Mouse (Mus musculus) spleen, postnatal 4 days (tissue): Measurements from ENCODE around the gene Kcnmb3.
A peak's percentile ranks its signal among the peaks of the same experiment; 100 is the strongest.

Source experiments
- DNase-seq, 2 experiments: peaks; one replicate each; pipeline ENCODE4 v3.0.0; 2022; ENCODE audit warnings: low spot score in 2 of 2

Gene Kcnmb3

DNA sequence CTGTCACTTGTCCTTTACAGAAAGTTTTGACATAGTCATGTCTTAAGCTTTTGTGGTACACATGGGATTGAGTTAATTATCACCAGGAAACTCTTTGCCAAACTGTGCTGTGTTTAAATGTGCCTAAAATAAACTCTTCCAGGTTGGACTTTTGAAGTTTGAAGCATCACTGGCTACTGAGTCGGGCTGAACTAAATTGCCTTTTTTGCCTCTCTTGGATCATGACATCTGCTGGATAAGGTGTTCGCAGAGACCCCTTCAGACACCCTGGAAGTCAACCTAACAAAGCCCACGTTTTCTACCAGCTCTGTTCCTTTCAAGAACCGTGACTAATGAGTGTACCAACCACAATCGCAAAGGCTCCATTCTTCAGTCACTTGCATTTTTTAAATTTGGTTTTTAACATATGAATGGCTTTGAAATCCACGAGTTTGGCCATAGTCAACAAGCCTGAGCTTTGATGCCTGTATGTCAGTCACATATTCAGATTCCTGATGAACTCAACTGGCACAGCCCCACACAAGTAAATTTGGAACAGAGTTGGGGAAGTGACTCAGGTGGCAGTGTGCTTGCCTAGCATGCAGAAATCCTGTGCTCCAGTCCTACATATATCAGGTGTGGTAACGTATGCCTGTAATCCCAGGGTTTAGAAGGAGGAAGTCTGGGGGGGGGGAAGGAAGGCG lies 3.2 kb upstream of the Kcnmb3 start:
- DNase-seq = no peak

DNA sequence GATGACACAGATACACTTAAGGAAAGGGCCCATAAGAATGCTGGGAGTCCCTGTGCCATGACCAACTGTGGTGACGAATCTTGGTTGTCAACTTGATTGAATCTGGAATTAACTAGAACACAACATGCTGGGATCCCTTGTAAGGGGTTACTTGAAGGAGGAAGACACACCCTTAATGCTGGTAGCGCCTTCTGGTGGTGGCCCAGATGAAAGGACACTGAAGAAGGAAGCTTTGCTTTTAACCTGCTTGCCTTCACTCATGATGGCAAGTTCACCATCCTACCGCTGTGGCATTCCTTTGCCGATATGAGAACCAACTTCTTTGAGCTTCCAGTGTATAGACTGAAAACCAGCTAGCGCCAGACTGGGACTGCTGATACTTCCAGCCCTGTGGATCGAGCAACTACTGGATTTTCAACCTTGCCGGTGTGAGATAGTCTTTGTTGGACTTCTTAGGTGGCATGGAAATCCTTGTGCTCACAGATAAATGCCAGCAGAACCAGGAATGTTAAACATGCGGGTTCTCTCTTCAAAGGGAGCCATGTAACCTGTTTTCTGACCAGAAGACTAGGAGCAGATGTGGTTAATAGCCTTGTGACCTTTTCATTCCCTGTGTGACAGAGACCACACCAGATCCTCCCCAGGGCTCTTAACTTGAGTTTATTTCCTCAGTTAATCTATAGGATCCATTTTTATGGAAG lies 2.5 kb upstream of the Kcnmb3 start:
- DNase-seq = no peak

DNA sequence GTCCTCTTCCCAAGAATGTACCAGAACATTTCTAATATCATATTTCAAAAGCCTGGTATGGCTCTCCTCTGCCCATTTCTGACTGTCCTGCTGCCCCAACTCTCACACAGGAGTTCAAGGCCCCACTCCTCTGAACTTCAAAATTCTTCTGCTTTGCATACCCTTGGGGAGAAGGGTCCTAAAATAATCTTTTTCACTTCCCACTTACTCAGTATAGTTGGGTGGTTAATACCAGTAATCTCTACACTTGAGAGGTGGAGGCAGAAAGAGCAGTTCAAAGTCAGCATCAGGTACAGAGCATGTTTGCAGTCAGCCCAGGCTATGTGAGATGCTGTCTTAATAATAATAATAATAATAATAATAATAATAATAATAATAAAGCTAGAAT lies 1.1 kb downstream of the Kcnmb3 start:
- no peak for DNase-seq

DNA sequence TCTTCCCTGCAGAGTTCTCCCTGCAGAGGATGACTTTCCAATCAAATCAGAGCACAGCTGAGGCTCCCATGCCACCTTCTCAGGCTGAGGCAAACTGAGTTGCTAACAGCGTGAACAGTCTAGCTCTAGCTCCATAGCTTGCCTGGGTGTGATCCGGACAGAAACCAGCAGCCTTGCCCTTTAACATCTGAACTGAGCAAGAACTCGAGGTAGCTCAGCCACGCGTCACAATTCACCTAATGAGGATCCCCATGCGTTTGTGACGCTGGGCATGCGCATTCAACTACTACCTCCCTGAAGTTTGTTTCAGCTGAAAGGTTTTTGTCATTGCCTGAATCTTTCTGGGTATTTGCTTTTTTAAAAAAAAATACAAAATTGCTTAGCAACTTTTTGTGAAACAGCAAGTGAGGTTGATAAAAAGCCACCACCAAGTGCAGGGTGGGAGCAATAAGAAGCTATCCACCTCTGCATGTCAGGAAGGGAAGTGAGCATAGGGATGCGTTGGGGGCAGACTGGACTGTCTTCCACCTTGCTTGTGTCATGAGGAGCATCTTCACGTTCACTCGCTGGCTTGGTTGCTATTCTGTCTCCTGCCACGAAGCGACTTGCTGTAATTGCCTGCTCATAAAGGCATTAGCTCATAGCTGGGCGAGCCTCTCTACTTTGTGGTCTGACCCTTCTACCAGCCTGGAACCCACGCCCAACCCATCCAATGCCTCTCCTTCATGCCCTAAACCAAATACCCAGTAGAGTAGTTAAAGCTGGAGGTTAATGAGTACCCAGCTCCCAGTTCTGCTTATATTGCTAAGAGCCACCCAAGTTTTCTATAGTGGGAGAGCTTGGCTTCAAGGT lies 1.7 kb downstream of the Kcnmb3 start:
- DNase-seq = peak in 1 of 2 experiments; percentile 39

DNA sequence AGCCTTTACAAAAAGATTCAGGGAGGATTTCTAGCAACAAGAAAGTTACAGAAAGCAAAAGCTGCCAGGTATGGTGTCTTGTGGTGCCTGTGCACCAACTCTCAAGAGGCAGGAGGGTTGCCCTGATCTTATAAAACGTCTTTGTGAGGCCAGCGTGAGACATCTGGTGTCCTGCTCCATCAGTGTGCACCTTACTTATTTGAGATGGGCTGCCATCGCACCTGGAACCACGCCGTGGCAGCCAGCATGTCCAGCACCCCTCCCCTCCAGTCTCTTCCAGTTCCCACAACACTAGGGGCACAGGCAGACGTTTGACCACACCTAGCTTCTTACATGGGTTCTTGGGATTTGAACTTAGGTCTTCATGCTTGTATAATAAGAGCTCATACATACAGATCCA lies 3.9 kb downstream of the Kcnmb3 start:
- no peak for DNase-seq

DNA sequence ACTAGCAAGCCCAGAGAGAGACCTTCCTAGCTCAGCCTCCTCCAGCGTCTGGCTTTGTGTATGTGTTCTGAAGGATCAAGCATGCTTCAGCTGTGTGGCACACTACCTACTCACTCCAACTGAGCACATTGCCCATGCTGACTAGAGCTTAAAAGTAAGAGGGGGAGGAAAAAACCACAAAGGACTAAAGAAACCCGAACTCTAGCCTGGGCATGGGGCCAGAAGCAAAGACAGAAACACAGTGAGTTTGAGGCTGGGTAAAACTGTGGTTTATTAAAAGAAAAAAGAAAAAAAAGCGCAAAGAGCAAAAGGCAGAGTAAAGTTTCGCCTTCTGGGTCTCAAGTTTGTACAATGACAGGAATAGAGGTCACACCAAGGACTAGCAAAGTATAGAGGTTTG lies 5.5 kb downstream of the Kcnmb3 start:
- no peak for DNase-seq

DNA sequence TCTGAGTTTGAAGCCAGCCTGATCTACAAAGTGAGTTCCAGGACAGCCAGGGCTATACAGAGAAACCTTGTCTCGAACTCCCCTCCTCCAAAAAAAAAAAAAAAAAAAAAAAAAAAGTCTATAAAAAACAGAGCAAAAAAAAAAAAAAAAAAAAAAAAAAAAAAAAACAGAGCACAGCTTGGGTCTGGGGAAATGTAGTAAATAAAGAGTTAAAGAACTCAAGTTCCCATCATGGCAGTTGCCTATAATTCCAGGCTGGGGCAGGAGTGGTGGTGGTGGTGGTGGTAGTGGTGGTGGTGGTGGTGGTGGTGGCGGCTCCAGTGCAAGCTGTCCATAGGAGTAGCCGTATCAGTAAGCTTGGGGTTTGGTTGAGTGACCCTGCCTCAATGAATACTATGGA lies 9.0 kb downstream of the Kcnmb3 start:
- no peak for DNase-seq

DNA sequence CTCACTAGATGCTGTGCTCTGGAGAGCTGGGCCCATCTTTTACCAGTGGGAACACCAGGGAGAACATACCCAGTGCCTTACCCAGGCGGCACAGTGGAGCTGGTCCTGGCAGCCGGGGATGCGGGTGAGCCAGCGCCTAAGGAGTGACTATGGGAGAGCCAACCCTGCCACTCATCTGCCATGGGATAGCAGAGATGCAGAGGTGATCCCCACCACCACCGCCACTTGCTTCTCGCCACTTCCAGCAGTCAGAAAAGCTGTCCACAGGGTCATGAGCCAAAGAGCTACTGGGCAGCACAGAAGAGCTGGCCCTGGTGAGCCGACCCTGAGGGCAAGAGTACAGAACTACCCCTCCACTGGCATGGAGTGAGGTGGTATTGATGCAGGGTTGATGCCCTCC lies 12.1 kb downstream of the Kcnmb3 start:
- DNase-seq = no peak

DNA sequence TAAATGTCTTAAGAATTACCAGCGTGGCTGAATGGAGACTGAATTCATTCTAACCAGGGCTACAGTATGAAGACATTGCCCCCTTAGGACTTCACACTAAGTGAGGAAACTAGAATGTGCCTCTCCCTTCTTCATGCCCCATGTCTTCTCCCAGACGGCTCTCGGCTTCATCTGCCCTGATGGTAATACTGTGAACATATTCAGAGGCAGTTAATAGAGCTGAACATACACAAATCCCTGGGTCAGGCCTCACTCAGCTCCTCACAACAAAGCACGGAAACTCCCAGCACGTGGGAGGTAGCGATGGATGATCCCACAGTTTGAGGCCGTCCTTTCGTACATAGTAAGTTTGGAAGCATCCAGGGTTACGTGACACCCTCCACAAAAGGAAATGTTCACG lies 18.8 kb downstream of the Kcnmb3 start:
- DNase-seq = no peak

DNA sequence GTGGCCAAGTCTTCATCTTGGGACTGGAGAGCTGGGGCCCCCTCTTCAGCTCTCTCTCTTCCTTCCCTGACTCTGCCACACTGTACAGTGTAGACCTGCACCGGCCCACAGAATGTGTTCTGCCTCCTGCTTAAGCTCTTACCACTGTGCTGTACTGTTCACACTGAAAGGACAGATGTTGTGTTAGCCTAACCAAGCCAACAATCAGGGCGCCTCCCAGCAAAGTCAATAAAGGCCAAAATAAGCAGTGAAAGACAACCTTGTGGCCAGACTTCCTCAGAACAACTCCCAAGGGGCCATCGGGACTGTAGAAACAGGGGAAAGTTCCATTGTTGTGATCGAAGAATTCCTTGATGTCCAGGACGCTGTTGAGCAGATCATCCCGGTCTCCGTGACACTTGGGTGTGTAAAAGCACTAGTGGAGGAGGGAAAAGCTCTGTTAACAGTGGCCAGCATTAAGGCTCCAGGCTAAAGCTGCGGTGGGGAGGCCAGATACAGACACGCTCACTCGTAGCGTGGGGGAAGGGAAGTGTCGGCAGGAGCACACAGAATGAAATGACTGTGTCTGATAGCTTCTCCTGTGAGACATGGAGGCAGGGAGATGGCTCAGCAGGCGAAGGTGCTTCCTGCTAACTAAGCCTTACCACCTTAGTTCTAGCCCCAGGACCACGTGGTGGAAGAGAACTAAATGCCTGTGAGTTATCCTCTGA lies 19.7 kb downstream of the Kcnmb3 start:
- no peak for DNase-seq

DNA sequence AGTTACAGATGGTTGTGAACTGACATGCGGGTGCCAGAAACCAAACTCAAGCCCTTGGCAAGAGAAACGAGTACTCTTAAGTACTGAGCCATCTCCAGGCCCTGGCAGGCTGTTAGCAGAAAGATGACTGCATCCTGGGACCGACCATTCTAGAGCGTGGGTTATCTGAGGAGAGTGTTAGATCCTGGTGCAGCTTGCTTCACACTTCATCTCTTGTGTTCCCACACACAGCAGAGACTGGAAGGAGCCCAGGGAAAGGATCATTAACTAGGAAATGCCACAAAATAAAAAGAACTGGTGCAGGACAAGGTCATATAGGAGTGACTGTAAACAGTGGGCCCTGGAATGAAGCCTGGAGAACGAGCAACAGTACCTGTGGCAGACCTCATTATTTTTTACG lies 20.9 kb downstream of the Kcnmb3 start:
- DNase-seq = no peak

DNA sequence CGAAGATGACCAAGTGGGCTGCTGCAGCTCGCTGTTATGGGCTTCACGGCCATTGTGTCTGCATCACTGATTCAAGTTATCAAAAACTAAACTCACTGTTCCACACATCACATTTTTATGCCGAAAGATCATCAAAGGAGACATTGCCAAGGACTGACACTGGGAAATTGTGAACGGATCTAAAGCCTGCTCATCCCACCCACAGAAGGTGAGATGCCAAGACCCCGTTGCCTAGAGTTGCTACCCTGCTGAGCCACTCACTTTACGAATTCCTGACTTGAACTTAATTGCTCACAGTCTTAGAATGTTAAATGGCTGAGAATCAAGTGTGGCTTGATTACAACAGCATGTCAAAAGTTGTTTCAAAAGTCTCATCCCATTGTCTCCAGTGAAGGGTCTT lies 21.6 kb downstream of the Kcnmb3 start:
- no peak for DNase-seq

DNA sequence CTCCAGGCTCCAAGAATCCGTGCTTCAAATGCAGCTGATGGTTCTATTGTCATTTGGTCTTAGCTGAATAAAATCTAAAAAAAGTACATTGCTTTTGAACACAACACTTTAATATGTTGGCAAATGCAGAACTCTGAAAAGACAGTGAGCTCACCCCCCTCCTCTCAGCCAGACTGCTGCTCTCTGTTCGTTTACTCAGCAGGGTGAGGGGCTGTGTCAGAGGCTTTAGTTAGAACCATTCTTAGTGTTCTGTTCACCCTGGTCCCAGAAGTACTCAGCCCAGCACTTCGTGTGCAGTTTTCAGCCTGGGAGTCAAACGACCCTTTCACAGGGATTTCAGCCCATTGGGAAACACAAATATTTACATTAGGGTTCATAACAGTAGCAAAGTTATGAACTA lies 23.6 kb downstream of the Kcnmb3 start:
- no peak for DNase-seq

DNA sequence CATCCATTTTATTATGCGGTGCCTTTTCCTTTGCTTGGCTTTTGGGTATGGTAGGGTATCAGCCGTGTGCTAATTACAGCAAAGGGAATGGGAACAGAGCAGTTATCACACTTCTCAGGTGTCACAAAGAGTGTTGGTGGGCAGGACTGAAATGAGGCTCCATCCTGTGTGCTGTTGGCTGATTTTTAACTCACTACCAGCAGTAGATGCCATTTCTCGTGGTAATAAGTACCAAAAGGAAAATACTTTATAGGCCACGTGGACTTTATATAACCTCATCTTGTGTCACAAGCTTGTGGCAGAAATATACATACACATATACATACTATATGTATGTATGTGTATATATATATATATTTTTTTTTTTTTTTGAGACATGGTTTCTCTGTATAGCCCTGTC lies 24.7 kb downstream of the Kcnmb3 start:
- no peak for DNase-seq

DNA sequence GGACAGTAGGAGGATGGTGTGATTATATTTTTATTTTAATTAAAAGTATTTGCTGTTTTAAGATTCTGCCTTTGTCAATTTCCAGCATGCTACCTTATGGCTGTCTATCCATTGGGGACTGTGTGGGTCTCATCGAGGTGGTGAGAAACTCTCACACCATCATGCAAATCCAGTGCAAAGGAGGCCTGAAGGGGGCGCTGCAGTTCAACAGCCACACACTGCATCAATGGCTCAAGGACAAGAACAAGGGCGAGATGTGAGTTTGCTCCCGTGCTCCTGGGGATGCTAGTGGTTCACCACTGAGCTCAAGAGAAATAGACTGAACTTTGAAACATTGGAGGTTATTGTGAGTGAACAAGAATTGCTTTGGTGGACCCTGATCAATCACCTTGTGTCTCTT lies 32.3 kb downstream of the Kcnmb3 start:
- DNase-seq = peak; percentile 51 to 82

DNA sequence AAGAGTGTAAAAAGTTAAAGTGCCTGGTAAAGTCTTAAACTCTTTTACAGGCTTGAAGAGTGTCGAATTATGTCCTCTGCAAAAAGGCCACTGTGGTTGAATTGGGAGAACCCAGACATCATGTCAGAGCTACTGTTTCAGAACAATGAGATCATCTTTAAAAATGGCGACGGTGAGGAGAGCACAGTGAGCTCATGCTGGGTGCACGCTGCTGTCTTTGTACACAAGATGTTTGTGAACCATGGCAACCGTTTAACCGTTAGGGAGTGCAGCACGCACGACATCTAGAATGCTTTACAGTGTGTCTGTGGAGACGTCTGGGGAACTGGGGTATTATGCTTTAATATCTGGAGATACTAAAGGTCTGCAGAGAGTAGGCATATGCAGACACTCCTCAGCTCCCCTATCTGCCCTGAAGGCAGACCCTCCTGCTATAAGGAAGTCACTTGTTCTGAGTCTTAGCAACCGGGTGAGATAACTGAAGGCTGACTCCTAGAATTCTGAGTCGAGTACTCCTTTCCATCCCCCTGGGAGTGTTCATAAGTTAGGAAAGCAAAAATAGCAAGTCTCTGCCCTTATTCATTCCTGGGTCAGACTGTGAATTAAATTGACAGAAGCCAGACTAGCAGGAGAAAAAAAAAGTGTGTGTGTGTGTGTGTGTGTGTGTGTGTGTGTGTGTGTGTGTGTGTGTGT lies 37.6 kb downstream of the Kcnmb3 start:
- peak in 1 of 2 experiments; percentile 45 for DNase-seq

DNA sequence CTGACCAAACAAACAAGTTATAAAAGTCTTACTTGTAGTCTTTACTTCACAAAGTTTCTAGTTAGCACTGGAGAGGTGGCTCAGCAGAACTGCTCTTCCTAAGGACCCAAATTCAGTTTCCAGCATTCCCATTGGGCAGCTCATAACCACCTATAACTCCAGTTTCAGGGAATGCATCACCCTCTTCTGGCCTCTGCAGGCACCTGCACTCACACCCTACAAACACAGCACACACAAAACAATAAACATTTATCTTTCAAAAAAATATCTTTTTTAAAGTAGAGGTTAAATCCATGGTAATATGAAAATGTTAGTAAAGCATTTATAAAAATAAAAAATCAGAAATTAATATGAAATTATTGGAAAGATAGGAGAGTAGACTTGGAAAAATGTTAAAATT lies 50.3 kb downstream of the Kcnmb3 start:
- DNase-seq = no peak

DNA sequence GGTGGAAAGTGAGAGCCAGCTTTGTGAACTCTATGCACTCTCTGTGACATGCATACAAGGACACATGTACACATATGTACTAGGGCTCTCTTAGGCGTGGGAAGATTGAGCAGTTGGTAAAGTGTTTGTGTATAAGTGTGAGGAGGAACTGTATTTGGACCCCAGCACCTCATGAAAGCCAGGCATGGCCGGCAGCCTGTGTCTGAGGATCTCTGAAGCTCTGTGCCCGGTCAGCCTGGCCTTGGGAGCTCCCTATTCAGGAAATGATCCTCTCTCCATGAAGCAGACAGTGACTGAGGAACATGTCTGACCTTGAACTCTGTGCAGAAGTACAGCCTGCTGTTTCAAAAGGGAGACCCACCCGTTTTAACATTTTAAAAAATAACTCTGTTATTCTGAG lies 53.3 kb downstream of the Kcnmb3 start:
- no peak for DNase-seq

DNA sequence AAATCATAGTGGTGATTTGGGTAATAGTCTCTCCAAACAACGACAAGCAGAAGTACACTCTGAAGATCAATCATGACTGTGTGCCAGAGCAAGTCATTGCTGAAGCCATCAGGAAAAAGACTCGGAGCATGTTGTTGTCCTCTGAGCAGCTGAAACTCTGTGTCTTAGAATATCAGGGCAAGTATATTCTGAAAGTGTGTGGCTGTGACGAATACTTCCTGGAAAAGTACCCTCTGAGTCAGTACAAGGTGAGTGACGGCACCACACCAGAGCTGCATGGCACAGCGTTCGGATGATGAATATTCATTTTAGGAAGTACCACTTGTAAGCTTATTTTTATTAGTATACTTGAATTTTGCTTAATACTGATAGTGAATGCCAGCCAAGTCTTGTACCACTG lies 54.2 kb downstream of the Kcnmb3 start:
- no peak for DNase-seq

DNA sequence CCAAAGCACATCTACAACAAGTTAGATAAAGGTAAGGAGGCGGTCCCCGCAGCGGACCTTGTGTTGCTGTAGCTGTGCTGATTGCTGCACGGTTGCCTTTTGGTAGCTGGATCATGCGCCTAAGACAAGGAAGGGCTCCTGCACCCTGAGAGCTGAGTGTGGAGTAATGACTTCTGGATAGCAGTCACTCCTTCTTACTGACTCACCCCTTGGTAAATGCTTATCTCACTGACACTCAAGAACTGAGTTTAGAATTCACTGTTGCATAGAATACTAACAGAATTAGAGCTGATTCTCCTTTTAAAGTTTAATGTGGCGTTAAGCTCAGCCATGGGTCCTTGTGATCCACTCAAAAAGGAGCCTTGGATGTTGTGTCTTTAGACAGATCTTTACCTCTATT lies 54.7 kb downstream of the Kcnmb3 start:
- no peak for DNase-seq

DNA sequence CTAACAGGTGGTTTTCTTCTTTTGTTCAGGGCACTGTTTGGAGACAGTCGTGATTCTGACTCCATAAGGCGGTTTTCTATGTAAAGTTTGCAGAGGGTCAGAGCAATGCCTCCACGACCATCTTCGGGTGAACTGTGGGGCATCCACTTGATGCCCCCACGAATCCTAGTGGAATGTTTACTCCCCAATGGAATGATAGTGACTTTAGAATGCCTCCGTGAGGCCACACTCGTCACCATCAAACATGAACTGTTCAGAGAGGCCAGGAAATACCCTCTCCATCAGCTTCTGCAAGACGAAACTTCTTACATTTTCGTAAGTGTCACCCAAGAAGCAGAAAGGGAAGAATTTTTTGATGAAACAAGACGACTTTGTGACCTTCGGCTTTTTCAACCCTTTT lies 55.9 kb downstream of the Kcnmb3 start:
- no peak for DNase-seq

DNA sequence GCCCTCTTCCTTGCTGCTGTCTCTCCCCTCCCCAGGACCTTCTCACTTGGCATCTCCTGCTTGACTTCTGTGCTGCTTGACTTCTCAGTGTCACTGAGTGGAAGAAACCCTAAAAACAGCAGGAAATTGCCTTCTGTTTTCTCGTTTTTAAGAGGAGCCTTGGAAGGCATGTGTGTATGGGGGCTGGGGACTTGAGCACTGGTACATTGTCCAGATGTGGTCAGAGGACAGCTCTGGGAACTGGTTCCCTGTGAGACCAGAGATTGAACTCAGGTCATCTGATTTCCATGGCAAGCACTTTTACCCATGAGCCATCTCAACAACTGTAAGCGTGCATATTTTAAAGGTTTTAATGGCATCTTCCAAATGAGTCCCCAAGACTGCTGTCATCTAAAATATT lies 58.0 kb downstream of the Kcnmb3 start:
- no peak for DNase-seq
